Mouse (Mus musculus) CH12.LX (cell line): ENCODE measurements around the gene Opalin. TPM values are rescaled to one million over a fixed set of nuclear protein-coding genes. Genes with fewer than 3 reads are reported as not detected.

Experiments used
- DNase-seq: peaks from one replicate; pipeline ENCODE4 v3.0.0-alpha.2; 2013; ENCODE audit errors: extremely low read depth
- H3K27ac ChIP-seq: 2 replicates; pipeline ENCODE4 v1.5.1; 2012; ENCODE audit warnings: low read depth, mild to moderate bottlenecking, control low read depth, moderate library complexity; ENCODE audit not compliant: insufficient read depth
- H3K27me3 ChIP-seq: replicated peaks from 2 replicates; pipeline ENCODE3; 2012; ENCODE audit warnings: inconsistent platforms
- H3K36me3 ChIP-seq, 2 experiments: replicated peaks in 1 of 2; 2 replicates each; pipeline versions ENCODE3 to v1.6.1; 2012; ENCODE audit warnings: inconsistent platforms in 1 of 2, low read length in 1 of 2, mild to moderate bottlenecking in 1 of 2, mixed read lengths in 1 of 2, moderate library complexity in 1 of 2; ENCODE audit not compliant: control insufficient read depth in 1 of 2, insufficient read depth in 1 of 2
- H3K4me1 ChIP-seq, 2 experiments: 2 replicates each; pipeline ENCODE4 v1.6.1; 2012; ENCODE audit warnings: inconsistent platforms in 1 of 2, moderate library complexity in 1 of 2; ENCODE audit not compliant: insufficient read depth in 2 of 2, control insufficient read depth in 1 of 2
- H3K4me2 ChIP-seq: 2 replicates; pipeline ENCODE4 v1.6.1; 2012; ENCODE audit warnings: low read depth, mild to moderate bottlenecking, control low read depth; ENCODE audit not compliant: poor library complexity, insufficient read depth, severe bottlenecking
- H3K4me3 ChIP-seq, 3 experiments: fragments of 150-350 bp in 1 of 3; sonication (generic) in 1 of 3; replicated peaks in 1 of 3; 2 replicates each; pipeline versions ENCODE3 to v1.5.1; 2011 to 2012; ENCODE audit warnings: low read depth in 2 of 3, low read length in 2 of 3, mild to moderate bottlenecking in 2 of 3, moderate library complexity in 2 of 3, control low read depth in 1 of 3, improper control_type of control experiment in 1 of 3, inconsistent platforms in 1 of 3, mixed read lengths in 1 of 3; ENCODE audit not compliant: poor library complexity in 1 of 3
- H3K79me2 ChIP-seq: replicated peaks from 2 replicates; pipeline ENCODE4 v1.6.1; 2012; ENCODE audit warnings: mild to moderate bottlenecking, moderate library complexity; ENCODE audit not compliant: control insufficient read depth, poor library complexity, insufficient read depth, severe bottlenecking; ENCODE audit errors: extremely low read depth
- H3K9ac ChIP-seq: 2 replicates; pipeline ENCODE4 v1.6.1; 2012; ENCODE audit warnings: low read depth, mild to moderate bottlenecking, control low read depth, moderate library complexity; ENCODE audit not compliant: insufficient read depth
- H3K9me3 ChIP-seq: replicated peaks from 2 replicates; pipeline ENCODE3; 2012; ENCODE audit warnings: low read length, inconsistent platforms, mixed read lengths
- CTCF ChIP-seq, 2 experiments: IDR thresholded peaks in 1 of 2; conservative IDR thresholded peaks in 1 of 2; 2 replicates each; pipeline ENCODE4 v1.5.1; 2011 to 2012; ENCODE audit warnings: low read depth in 2 of 2, low read length in 2 of 2, improper control_type of control experiment in 1 of 2, inconsistent platforms in 1 of 2, mild to moderate bottlenecking in 1 of 2, moderate library complexity in 1 of 2
- E2F4 ChIP-seq: IDR thresholded peaks from 2 replicates; pipeline ENCODE4 v1.6.1; 2011; ENCODE audit warnings: low read depth, low read length, improper control_type of control experiment; ENCODE audit not compliant: insufficient replicate concordance
- ELF1 ChIP-seq: IDR thresholded peaks from 2 replicates; pipeline ENCODE4 v1.6.1; 2014; ENCODE audit warnings: low read depth, mild to moderate bottlenecking, inconsistent platforms, low read length, improper control_type of control experiment
- ETS1 ChIP-seq: conservative IDR thresholded peaks from 2 replicates; pipeline ENCODE4 v1.6.1; 2012; ENCODE audit warnings: low read depth, mild to moderate bottlenecking, inconsistent platforms, low read length, improper control_type of control experiment, moderate library complexity
- GABPA ChIP-seq: IDR thresholded peaks from 2 replicates; pipeline ENCODE4 v1.6.1; 2012; ENCODE audit warnings: low read depth, low read length, improper control_type of control experiment, inconsistent platforms; ENCODE audit not compliant: insufficient replicate concordance
- HCFC1 ChIP-seq: IDR thresholded peaks from 2 replicates; pipeline ENCODE4 v1.6.1; 2012; ENCODE audit warnings: low read depth, mild to moderate bottlenecking, inconsistent platforms, low read length, improper control_type of control experiment
- IRF4 ChIP-seq: IDR thresholded peaks from 2 replicates; pipeline ENCODE4 v1.6.1; 2014; ENCODE audit warnings: low read depth, mild to moderate bottlenecking, inconsistent platforms, low read length, improper control_type of control experiment
- JUN ChIP-seq: IDR thresholded peaks from 2 replicates; pipeline ENCODE4 v1.6.1; 2011; ENCODE audit warnings: low read depth, mild to moderate bottlenecking, low read length, improper control_type of control experiment, moderate library complexity; ENCODE audit not compliant: insufficient read depth
- MAFK ChIP-seq: IDR thresholded peaks from 2 replicates; pipeline ENCODE4 v1.6.1; 2011; ENCODE audit warnings: low read length, improper control_type of control experiment; ENCODE audit not compliant: insufficient replicate concordance
- MAX ChIP-seq: IDR thresholded peaks from 2 replicates; pipeline ENCODE4 v1.6.1; 2011; ENCODE audit warnings: low read length, improper control_type of control experiment
- MEF2A ChIP-seq: IDR thresholded peaks from 2 replicates; pipeline ENCODE4 v1.6.1; 2014; ENCODE audit warnings: low read depth, mild to moderate bottlenecking, inconsistent platforms, low read length, improper control_type of control experiment, borderline replicate concordance
- MYC ChIP-seq: IDR thresholded peaks from 2 replicates; pipeline ENCODE4 v1.6.1; 2011; ENCODE audit warnings: low read depth, mild to moderate bottlenecking, improper control_type of control experiment, low read length
- NELFE ChIP-seq: IDR thresholded peaks from 2 replicates; pipeline ENCODE4 v1.6.1; 2011; ENCODE audit warnings: low read depth, low read length, improper control_type of control experiment
- NRF1 ChIP-seq: IDR thresholded peaks from 2 replicates; pipeline ENCODE4 v1.6.1; 2014; ENCODE audit warnings: low read depth, mild to moderate bottlenecking, inconsistent platforms, low read length, improper control_type of control experiment, moderate library complexity
- PAX5 ChIP-seq: IDR thresholded peaks from 2 replicates; pipeline ENCODE4 v1.6.1; 2012; ENCODE audit warnings: low read length, inconsistent platforms, mixed read lengths
- POLR2A ChIP-seq: IDR thresholded peaks from 2 replicates; pipeline ENCODE4 v1.6.1; 2011; ENCODE audit warnings: low read depth, mild to moderate bottlenecking, improper control_type of control experiment, low read length
- RAD21 ChIP-seq: IDR thresholded peaks from 2 replicates; pipeline ENCODE4 v1.6.1; 2011; ENCODE audit warnings: low read depth, mild to moderate bottlenecking, low read length, improper control_type of control experiment, moderate library complexity
- RCOR1 ChIP-seq: conservative IDR thresholded peaks from 2 replicates; pipeline ENCODE4 v1.6.1; 2012; ENCODE audit warnings: low read depth, mild to moderate bottlenecking, inconsistent platforms, low read length, improper control_type of control experiment
- TBP ChIP-seq: conservative IDR thresholded peaks from 2 replicates; pipeline ENCODE4 v1.6.1; 2011; ENCODE audit warnings: low read depth, low read length, improper control_type of control experiment
- TCF12 ChIP-seq: IDR thresholded peaks from 2 replicates; pipeline ENCODE4 v1.6.1; 2014; ENCODE audit warnings: low read depth, mild to moderate bottlenecking, inconsistent platforms, low read length, improper control_type of control experiment
- UBTF ChIP-seq: IDR thresholded peaks from 2 replicates; pipeline ENCODE4 v1.6.1; 2012; ENCODE audit warnings: low read depth, mild to moderate bottlenecking, inconsistent platforms, low read length, improper control_type of control experiment, moderate library complexity
- ZC3H11A ChIP-seq: IDR thresholded peaks from 2 replicates; pipeline ENCODE4 v1.6.1; 2012; ENCODE audit warnings: low read depth, mild to moderate bottlenecking, inconsistent platforms, low read length, improper control_type of control experiment
- ZKSCAN1 ChIP-seq: IDR thresholded peaks from 2 replicates; pipeline ENCODE4 v1.6.1; 2012; ENCODE audit warnings: low read depth, inconsistent platforms, low read length, improper control_type of control experiment, borderline replicate concordance
- ZMIZ1 ChIP-seq: IDR thresholded peaks from 2 replicates; pipeline ENCODE4 v1.6.1; 2012; ENCODE audit warnings: low read depth, mild to moderate bottlenecking, inconsistent platforms, low read length, improper control_type of control experiment
- ZNF384 ChIP-seq: IDR thresholded peaks from 2 replicates; pipeline ENCODE4 v1.6.1; 2012; ENCODE audit warnings: low read depth, low read length, improper control_type of control experiment, inconsistent platforms
- dilution Hi-C: fragments of 300-500 bp; cut with MboI; formaldehyde crosslinking; loops from 2 replicates; pipeline ENCODE4 v1.14.3; 2020; ENCODE audit warnings: low sequenced_read_pairs; ENCODE audit not compliant: extremely low pct_unique_long_range_greater_than_20kb, extremely low pct_ligation_motif_present
- in situ Hi-C: fragments of 300-500 bp; cut with MboI; formaldehyde crosslinking; loops from 3 replicates; pipeline ENCODE4 v1.14.3; 2019; ENCODE audit warnings: low sequenced_read_pairs, low pct_ligation_motif_present, low pct_unique_long_range_greater_than_20kb, mixed read lengths
- polyA plus RNA-seq: library from polyadenylated mRNA; unstranded; fragments of >175 nt; gene quantifications from 2 replicates; pipeline ENCODE4 v1.2.1, GENCODE M21; 2012; ENCODE audit warnings: low read depth; ENCODE audit not compliant: insufficient read length
- total RNA-seq, 2 experiments: library from RNA; depleted of rRNA; stranded (reverse); fragments of 300-350 nt in 1 of 2; fragments of >200 nt in 1 of 2; gene quantifications; 2 replicates each; pipeline ENCODE4 v1.2.3; 2012 to 2014

The Opalin gene
- total and polyA plus RNA-seq, 3 experiments, result not detected

DNA sequence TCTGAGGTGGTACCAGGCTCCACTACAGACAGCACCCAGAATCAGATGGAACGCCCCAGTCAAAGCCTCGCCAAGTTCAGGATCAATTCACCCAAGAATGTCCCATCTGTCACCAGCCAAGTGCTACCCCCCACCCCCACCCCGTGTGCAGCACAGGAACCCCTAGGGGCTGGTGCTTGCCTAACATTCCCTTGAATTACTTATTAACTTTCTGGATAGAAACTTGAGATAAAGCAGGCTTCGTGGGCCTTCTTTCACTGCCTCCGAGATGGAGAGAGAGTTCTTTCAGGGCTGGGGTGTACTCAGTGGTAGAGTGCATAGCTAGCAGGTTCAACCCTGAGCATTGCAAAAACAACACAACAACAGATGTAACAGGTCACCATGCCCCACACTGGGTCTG, 24.7 kb downstream of the Opalin start:
- Histone ChIP-seq H3K79me2 (no peaks in the 10 kb centered on the region), H3K4me1 (peaks cover 5 to 9% of the 10 kb centered on the region in 2 experiments; a peak in 3 of 4 replicates), H3K9ac (no peak overlapping the region), H3K4me2 (no peak overlapping the region), H3K36me3 (no peaks in the 10 kb centered on the region), H3K9me3 (no peaks in the 10 kb centered on the region), H3K27ac (no peak overlapping the region), H3K27me3 (no peaks in the 10 kb centered on the region), H3K4me3 (no peak overlapping the region)
- no peak for DNase-seq
- TF ChIP-seq POLR2A, result no peak
- no peak for TF ChIP-seq E2F4
- no peak for TF ChIP-seq NRF1
- TF ChIP-seq RAD21, result no peak
- TF ChIP-seq TBP, result no peak
- no peak for TF ChIP-seq MAFK
- TF ChIP-seq RCOR1, result no peak
- TF ChIP-seq MYC, result no peak
- TF ChIP-seq NELFE, result no peak
- TF ChIP-seq IRF4, result no peak
- TF ChIP-seq ZKSCAN1, result no peak
- TF ChIP-seq JUN, result no peak
- no peak for TF ChIP-seq PAX5
- no peak for TF ChIP-seq UBTF
- TF ChIP-seq ZC3H11A, result no peak
- no peak for TF ChIP-seq ELF1
- in situ Hi-C loops (no loop called here), dilution Hi-C loops (no loop called here)

DNA sequence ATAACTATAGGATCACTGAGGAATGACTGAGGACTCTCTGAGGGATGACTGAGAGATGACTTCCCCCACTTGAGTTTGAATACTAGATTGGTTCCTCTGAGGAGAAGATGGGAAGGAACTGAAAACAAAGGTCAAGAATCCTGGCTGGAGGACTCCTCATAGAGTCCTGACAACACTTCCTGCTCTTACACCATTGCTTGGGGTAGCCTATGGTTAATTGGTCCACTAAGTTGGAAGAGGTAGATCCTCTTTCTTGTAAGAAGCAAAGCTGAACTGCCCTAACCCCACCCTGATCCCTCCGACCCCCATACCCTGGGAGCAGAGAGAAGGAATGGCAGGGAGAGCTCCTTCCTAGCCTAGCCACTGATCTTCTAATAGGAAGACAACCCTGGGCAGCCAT, 25.2 kb downstream of the Opalin start:
- dilution Hi-C loops (no loop called here), in situ Hi-C loops (no loop called here)
- TF ChIP-seq HCFC1, result no peak
- TF ChIP-seq TCF12, result no peak
- no peak for TF ChIP-seq RAD21
- TF ChIP-seq ZNF384, result no peak
- no peak for TF ChIP-seq MYC
- no peak for TF ChIP-seq GABPA
- no peak for TF ChIP-seq MEF2A
- no peak for TF ChIP-seq JUN
- no peak for TF ChIP-seq CTCF (conservative IDR thresholded peaks at IDR 0.05 in 1 of 2, IDR thresholded peaks at IDR 0.05 in 1 of 2; ENCODE audit: low read depth in 2 of 2, low read length in 2 of 2)
- no peak for TF ChIP-seq MAX
- no peak for TF ChIP-seq TBP
- no peak for TF ChIP-seq ELF1
- no peak for TF ChIP-seq ETS1
- no peak for TF ChIP-seq ZMIZ1
- Histone ChIP-seq H3K27ac (no peak overlapping the region), H3K9ac (no peak overlapping the region), H3K9me3 (no peaks in the 10 kb centered on the region), H3K4me2 (no peak overlapping the region), H3K36me3 (no peaks in the 10 kb centered on the region), H3K4me1 (peaks cover 5 to 6% of the 10 kb centered on the region in 2 experiments; a peak in 2 of 4 replicates), H3K27me3 (no peaks in the 10 kb centered on the region), H3K4me3 (no peak overlapping the region), H3K79me2 (no peaks in the 10 kb centered on the region)
- no peak for DNase-seq
